Mouse (Mus musculus) thymus, postnatal 25 days (tissue): ENCODE results near the gene Fis1.

Experiments used
- DNase-seq: peaks from one replicate; pipeline ENCODE4 v3.0.0; 2022

Fis1 gene

GRCm38 (mm10) chr5:136977769-136978168, 24.7 kb downstream of the Fis1 start:
- no peak for DNase-seq

GRCm38 (mm10) chr5:136979762-136980161, 26.7 kb downstream of the Fis1 start:
- DNase-seq = no peak

GRCm38 (mm10) chr5:136980974-136981373, 27.9 kb downstream of the Fis1 start:
- DNase-seq = no peak

GRCm38 (mm10) chr5:136982338-136982930, 29.4 kb downstream of the Fis1 start:
- DNase-seq = peak; percentile 47

GRCm38 (mm10) chr5:136984828-136985227, 31.8 kb downstream of the Fis1 start:
- DNase-seq = no peak

- DNase-seq = peak; percentile 94
These were observed 33.6 kb downstream of the Fis1 start, which contains the start of gene Plod3 for GRCm38 (mm10) chr5:136986695-136987137. Plod3 (plus strand) TSS chr5:136987019.

- DNase-seq = no peak
These were observed 34.3 kb downstream of the Fis1 start for GRCm38 (mm10) chr5:136987138-136987933.

- DNase-seq = peak; percentile 8
These were observed 34.8 kb downstream of the Fis1 start, which contains the start of gene Znhit1 for GRCm38 (mm10) chr5:136987934-136988271. Znhit1 (minus strand) TSS chr5:136988021.

- DNase-seq = no peak
These were observed 35.3 kb downstream of the Fis1 start for GRCm38 (mm10) chr5:136988420-136988819.

- DNase-seq = no peak
These were observed 36.7 kb downstream of the Fis1 start for GRCm38 (mm10) chr5:136989801-136990200.

GRCm38 (mm10) chr5:136999449-136999848, 46.4 kb downstream of the Fis1 start:
- DNase-seq = no peak

GRCm38 (mm10) chr5:137000612-137001011, 47.5 kb downstream of the Fis1 start:
- DNase-seq = no peak

GRCm38 (mm10) chr5:137007276-137007675, 54.2 kb downstream of the Fis1 start:
- no peak for DNase-seq

- peak; percentile 39 for DNase-seq
These were observed 56.9 kb downstream of the Fis1 start for GRCm38 (mm10) chr5:137009988-137010387.

GRCm38 (mm10) chr5:137012401-137012950, 59.4 kb downstream of the Fis1 start:
- no peak for DNase-seq
